Mouse (Mus musculus): ENCODE measurements at regions not wholly inside any gene's neighbourhood (a gene's known extent, or its start where the extent isn't known, plus 50 kb on each side); places are given as distances from the start of the nearest gene placed in this dataset.
A peak's percentile ranks its signal among the peaks of the same experiment; 100 is the strongest.

- DNase-seq (ENCODE audit: extremely low spot score): no peak
Observed at GRCm38 (mm10) chr13:91370441-91370840, 89.6 kb upstream of the Ssbp2 start.

- peak; percentile 97 for DNase-seq (ENCODE audit: extremely low spot score)
Observed at GRCm38 (mm10) chr13:91370886-91371595, 89.0 kb upstream of the Ssbp2 start.

- no peak for DNase-seq (ENCODE audit: extremely low spot score)
Observed at GRCm38 (mm10) chr13:91371596-91371987, 88.5 kb upstream of the Ssbp2 start.

GRCm38 (mm10) chr13:91372130-91372875, 87.8 kb upstream of the Ssbp2 start:
- DNase-seq (ENCODE audit: extremely low spot score): no peak

- DNase-seq (ENCODE audit: extremely low spot score): peak; percentile 39
Observed at GRCm38 (mm10) chr13:91374141-91374540, 85.9 kb upstream of the Ssbp2 start.

- no peak for DNase-seq (ENCODE audit: extremely low spot score)
Observed at GRCm38 (mm10) chr13:91376556-91376955, 83.5 kb upstream of the Ssbp2 start.

GRCm38 (mm10) chr13:91377428-91377827, 82.7 kb upstream of the Ssbp2 start:
- DNase-seq (ENCODE audit: extremely low spot score): no peak

GRCm38 (mm10) chr13:91377972-91378371, 82.1 kb upstream of the Ssbp2 start:
- no peak for DNase-seq (ENCODE audit: extremely low spot score)

GRCm38 (mm10) chr13:91385393-91385792, 74.7 kb upstream of the Ssbp2 start:
- DNase-seq (ENCODE audit: extremely low spot score): no peak

GRCm38 (mm10) chr13:91387913-91388312, 72.2 kb upstream of the Ssbp2 start:
- no peak for DNase-seq (ENCODE audit: extremely low spot score)

- no peak for DNase-seq (ENCODE audit: extremely low spot score)
Observed at GRCm38 (mm10) chr13:91403632-91404031, 56.5 kb upstream of the Ssbp2 start.

- DNase-seq (ENCODE audit: extremely low spot score): no peak
Observed at GRCm38 (mm10) chr13:91405027-91405426, 55.1 kb upstream of the Ssbp2 start.

GRCm38 (mm10) chr13:91410116-91410515, 50.0 kb upstream of the Ssbp2 start:
- no peak for DNase-seq (ENCODE audit: extremely low spot score)

Measured in embryo, embryonic 9.5 days (tissue).